Mouse (Mus musculus) adrenal gland, adult 18-20 months (tissue): Measurements from ENCODE around the gene Gm4353. TPM values are rescaled to one million over a fixed set of nuclear protein-coding genes. Genes with fewer than 3 reads are reported as not detected.
A peak's percentile ranks its signal among the peaks of the same experiment; 100 is the strongest.

Experiments
- DNase-seq, 2 experiments: peaks; one replicate each; pipeline ENCODE4 v3.0.0; 2021 to 2022; ENCODE audit warnings: low spot score in 2 of 2
- total RNA-seq, 2 experiments: library from RNA; stranded (reverse); gene quantifications; 1 replicate in 1 of 2; 2 replicates in 1 of 2; pipeline ENCODE4 v1.2.3; 2021

Gm4353 gene
- total RNA-seq, 2 experiments from 2014 or later, result 3.9 to 4.9 TPM

- no peak for DNase-seq
Observed at GRCm38 (mm10) chr7:116060739-116061138, 23.7 kb downstream of the Gm4353 start.

- no peak for DNase-seq
Observed at GRCm38 (mm10) chr7:116040470-116041019, 43.9 kb downstream of the Gm4353 start.

- peak; percentile 80 for DNase-seq
Observed at GRCm38 (mm10) chr7:116039538-116040466, 44.6 kb downstream of the Gm4353 start.

- DNase-seq, result peak; percentile 7 to 22
Observed at GRCm38 (mm10) chr7:116039196-116039537, 45.3 kb downstream of the Gm4353 start, which contains the start of gene 1110004F10Rik. TSS of gene 1110004F10Rik (plus strand) at chr7:116039397.

GRCm38 (mm10) chr7:116038511-116038910 is 45.9 kb downstream of the Gm4353 start, which contains the start of gene Sox6:
TSS of gene Sox6 (minus strand) at chr7:116038796.
- DNase-seq, result no peak

GRCm38 (mm10) chr7:116038024-116038423 is 46.4 kb downstream of the Gm4353 start:
- no peak for DNase-seq

- DNase-seq, result no peak
Observed at GRCm38 (mm10) chr7:116036591-116037555, 47.6 kb downstream of the Gm4353 start.

- no peak for DNase-seq
Observed at GRCm38 (mm10) chr7:116035504-116035903, 48.9 kb downstream of the Gm4353 start.

- peak; percentile 39 to 53 for DNase-seq
Observed at GRCm38 (mm10) chr7:116034282-116034758, 50.1 kb downstream of the Gm4353 start.

GRCm38 (mm10) chr7:116033371-116034241 is 50.8 kb downstream of the Gm4353 start:
- DNase-seq, result peak; percentile 55 to 56

Other genes starting within 250 kb of the Gm4353 start
- gene Sox6, start 45.8 kb downstream of the Gm4353 start, total RNA-seq, result 10 to 100 TPM; 11.1 to 23.8 TPM
- 100 to 1,000 TPM in 1 of 2 experiments, 10 to 100 TPM in 1; 97.8 to 105 TPM for gene 1110004F10Rik, start 45.2 kb downstream of the Gm4353 start, total RNA-seq
- 10 to 100 TPM; 10.5 to 12.9 TPM for gene Plekha7, start 223.7 kb upstream of the Gm4353 start, total RNA-seq
- gene Rps13, start 249.6 kb upstream of the Gm4353 start, total RNA-seq, result 100 to 1,000 TPM; 414 to 473 TPM